Mouse (Mus musculus) kidney, embryonic 14.5 days (tissue): ENCODE data around the gene Doc2a. TPM values are rescaled to one million over a fixed set of nuclear protein-coding genes. Genes with fewer than 3 reads are reported as not detected.

Experiments
- ATAC-seq: fragments of 200-750 bp; cut with Nextera tagmentation; 2 replicates; pipeline ENCODE4 v1.8.0; 2017; ENCODE audit warnings: moderate number of reproducible peaks, mild to moderate bottlenecking, moderate TSS enrichment, moderate library complexity; ENCODE audit not compliant: low FRiP score, low TSS enrichment
- H3K27ac ChIP-seq: fragments of 300-500 bp; sonication (generic); 2 replicates; pipeline ENCODE4 v1.5.1; 2014; ENCODE audit warnings: low read depth, mild to moderate bottlenecking, low read length, moderate library complexity, mixed read lengths
- H3K27me3 ChIP-seq: fragments of 300-500 bp; sonication (generic); 2 replicates; pipeline ENCODE4 v1.6.1; 2014; ENCODE audit warnings: mild to moderate bottlenecking, low read length; ENCODE audit not compliant: control insufficient read depth, insufficient read depth
- H3K36me3 ChIP-seq: fragments of 300-500 bp; sonication (generic); 2 replicates; pipeline ENCODE4 v1.6.1; 2014; ENCODE audit warnings: low read length, mixed read lengths; ENCODE audit not compliant: control insufficient read depth, insufficient read depth
- H3K4me1 ChIP-seq: fragments of 300-500 bp; sonication (generic); 2 replicates; pipeline ENCODE4 v1.6.1; 2014; ENCODE audit warnings: low read length, mixed read lengths; ENCODE audit not compliant: control insufficient read depth, insufficient read depth
- H3K4me2 ChIP-seq: fragments of 300-500 bp; sonication (generic); replicated peaks from 2 replicates; pipeline ENCODE4 v1.6.1; 2014; ENCODE audit warnings: low read depth, mild to moderate bottlenecking, low read length
- H3K4me3 ChIP-seq: fragments of 300-500 bp; sonication (generic); 2 replicates; pipeline ENCODE4 v1.5.1; 2014; ENCODE audit warnings: mild to moderate bottlenecking, low read length
- H3K9ac ChIP-seq: fragments of 300-500 bp; sonication (generic); 2 replicates; pipeline ENCODE4 v1.6.1; 2014; ENCODE audit warnings: low read depth, mild to moderate bottlenecking, low read length, moderate library complexity
- H3K9me3 ChIP-seq: fragments of 300-500 bp; sonication (generic); 2 replicates; pipeline ENCODE4 v1.6.1; 2016; ENCODE audit warnings: low read length; ENCODE audit not compliant: control insufficient read depth
- WGBS: fragments of 180-500 bp; shearing (Covaris S2); extraction: QIAGEN DNeasy Blood & Tissue Kit; methylation state at CpG from one replicate; pipeline ENCODE4 v1.1.7; 2014; 5-methylcytosine and 5-hydroxymethylcytosine counted together
- polyA plus RNA-seq: library from polyadenylated mRNA; unstranded; fragments of >200 nt; fragmentation: Nextera tagmentation; extraction: Ambion mirVana; gene quantifications from 2 replicates; pipeline ENCODE4 v1.2.1, GENCODE M21; 2014

Gene Doc2a
- polyA plus RNA-seq, 1 experiment from 2014 or later, result 8.8 TPM

- H3K27ac ChIP-seq, result no peak overlapping the region
Observed at GRCm38 (mm10) chr7:126803751-126804150, 43.5 kb upstream of the Doc2a start.

GRCm38 (mm10) chr7:126806956-126807355 is 40.3 kb upstream of the Doc2a start:
- Histone ChIP-seq H3K4me3 (no peak overlapping the region), H3K9me3 (no peaks in the 10 kb centered on the region), H3K4me2 (no peak overlapping the region), H3K4me1 (peaks cover 12% of the 10 kb centered on the region), H3K36me3 (peaks cover 16% of the 10 kb centered on the region), H3K27ac (no peak overlapping the region), H3K27me3 (no peaks in the 10 kb centered on the region), H3K9ac (no peak overlapping the region)
- 79% methylated on average over 6 of the region's 6 CpGs for WGBS
- no peak for ATAC-seq

More at GRCm38 (mm10) chr7:126803751-126804150, 43.5 kb upstream of the Doc2a start:
- Histone ChIP-seq H3K4me1 (peaks cover 16% of the 10 kb centered on the region), H3K9me3 (no peaks in the 10 kb centered on the region), H3K4me2 (no peak overlapping the region), H3K36me3 (peaks cover 16% of the 10 kb centered on the region), H3K4me3 (no peak overlapping the region), H3K9ac (no peak overlapping the region), H3K27me3 (no peaks in the 10 kb centered on the region)
- no peak for ATAC-seq

GRCm38 (mm10) chr7:126807405-126807804 is 39.8 kb upstream of the Doc2a start:
- no peak overlapping the region for H3K27ac ChIP-seq
- no peaks in the 10 kb centered on the region for H3K27me3 ChIP-seq

DNA sequence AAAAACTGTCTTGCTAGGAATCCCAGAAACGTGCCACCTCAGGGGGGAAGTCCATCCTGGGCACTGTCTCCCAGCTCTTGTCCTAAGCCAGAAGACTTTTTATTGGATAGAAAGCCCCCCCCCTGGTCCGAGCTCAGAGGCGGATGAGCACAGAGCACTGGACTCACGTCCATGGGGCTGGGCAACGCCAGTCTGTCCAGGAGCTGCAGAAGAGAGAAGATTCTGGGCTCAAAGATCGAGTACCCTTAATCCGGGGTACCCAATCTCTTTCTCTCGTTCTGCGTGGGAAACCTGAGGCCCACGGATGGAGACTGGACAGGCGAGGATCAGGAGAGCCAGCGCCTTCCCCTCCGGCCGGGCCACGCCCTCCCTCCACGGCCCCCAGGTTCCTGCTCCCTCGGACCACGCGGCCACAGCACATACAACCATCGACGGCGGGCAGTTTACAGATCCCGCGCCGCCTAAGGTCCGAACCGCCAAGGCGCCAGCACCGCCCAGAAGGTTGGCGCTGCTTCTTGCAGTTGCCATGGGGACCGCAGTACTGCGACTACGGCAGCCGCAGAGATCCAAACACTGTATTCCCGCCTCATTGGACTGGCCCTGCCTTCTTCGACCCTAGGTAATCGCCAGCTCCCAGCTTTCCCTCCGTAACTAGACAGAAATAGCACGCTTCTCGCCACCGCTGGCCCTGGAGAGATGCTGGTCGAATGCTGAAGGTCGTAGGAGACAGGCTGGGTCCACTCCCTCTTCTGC is 38.3 kb upstream of the Doc2a start:
- 1% methylated on average over 43 of the region's 43 CpGs for WGBS
- peak; percentile 94 for ATAC-seq
- Histone ChIP-seq H3K4me1 (peaks cover 12% of the 10 kb centered on the region), H3K27ac (peak overlapping the region; percentile 61; the same call in 1 of the 2 replicates), H3K27me3 (no peaks in the 10 kb centered on the region), H3K9me3 (no peaks in the 10 kb centered on the region), H3K9ac (peak overlapping the region; percentile 74), H3K4me3 (peak overlapping the region; percentile 63), H3K36me3 (peaks cover 7% of the 10 kb centered on the region), H3K4me2 (peak overlapping the region; percentile 81)

More at GRCm38 (mm10) chr7:126807405-126807804, 39.8 kb upstream of the Doc2a start:
- H3K9me3 ChIP-seq, result no peaks in the 10 kb centered on the region
- ATAC-seq, result no peak
- peaks cover 15% of the 10 kb centered on the region for H3K36me3 ChIP-seq
- peaks cover 12% of the 10 kb centered on the region for H3K4me1 ChIP-seq
- H3K4me3 ChIP-seq, result peak overlapping the region; percentile 63; the same call in 1 of the 2 replicates
- H3K9ac ChIP-seq, result peak overlapping the region; percentile 74; the same call in 1 of the 2 replicates
- WGBS, result 67% methylated on average over 4 of the region's 4 CpGs
- H3K4me2 ChIP-seq, result peak overlapping the region; percentile 81; the same call in 1 of the 2 replicates

DNA sequence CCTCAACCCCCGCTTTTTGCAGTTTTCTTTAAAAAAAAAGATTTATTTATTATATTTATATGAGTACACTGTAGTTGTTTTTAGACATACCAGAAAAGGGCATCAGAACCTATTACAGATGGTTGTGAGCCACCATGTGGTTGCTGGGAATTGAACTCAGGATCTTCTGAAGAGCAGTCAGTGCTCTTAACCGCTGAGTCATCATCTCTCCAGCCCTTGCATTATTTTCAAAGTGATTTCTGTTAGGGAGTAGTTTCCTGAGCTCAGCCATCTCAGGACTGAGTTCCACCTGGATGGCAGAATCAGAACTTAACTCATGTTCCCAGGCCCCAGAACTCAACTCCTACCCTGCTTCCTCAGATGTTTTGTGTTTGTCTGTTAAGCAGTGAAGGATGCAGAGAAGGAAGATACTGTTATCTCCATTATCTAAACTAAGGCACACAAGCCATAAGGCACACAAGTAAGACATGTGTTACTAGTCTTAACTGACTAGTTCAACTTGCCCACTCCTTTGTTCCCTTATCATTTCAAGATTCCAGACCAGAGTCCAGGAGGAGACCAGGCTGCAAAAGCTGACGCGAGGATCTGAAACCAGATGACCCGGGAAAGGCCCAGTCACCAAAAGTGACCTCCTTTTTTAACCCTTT is 37.4 kb upstream of the Doc2a start:
- H3K27ac ChIP-seq, result no peak overlapping the region
- no peaks in the 10 kb centered on the region for H3K27me3 ChIP-seq
- no peak for ATAC-seq
- H3K9ac ChIP-seq, result no peak overlapping the region
- peaks cover 12% of the 10 kb centered on the region for H3K4me1 ChIP-seq
- peak overlapping the region; percentile 63; the same call in 1 of the 2 replicates for H3K4me3 ChIP-seq
- peaks cover 6% of the 10 kb centered on the region for H3K36me3 ChIP-seq
- H3K9me3 ChIP-seq, result no peaks in the 10 kb centered on the region
- H3K4me2 ChIP-seq, result peak overlapping the region; percentile 81
- 52% methylated on average over 5 of the region's 5 CpGs for WGBS

GRCm38 (mm10) chr7:126815726-126816222 is 31.4 kb upstream of the Doc2a start:
- no peaks in the 10 kb centered on the region for H3K9me3 ChIP-seq
- WGBS, result 58% methylated on average over 8 of the region's 8 CpGs
- H3K4me2 ChIP-seq, result no peak overlapping the region
- no peak for ATAC-seq
- H3K27me3 ChIP-seq, result no peaks in the 10 kb centered on the region
- H3K27ac ChIP-seq, result no peak overlapping the region
- no peak overlapping the region for H3K4me3 ChIP-seq
- no peaks in the 10 kb centered on the region for H3K36me3 ChIP-seq
- no peaks in the 10 kb centered on the region for H3K4me1 ChIP-seq
- H3K9ac ChIP-seq, result no peak overlapping the region

GRCm38 (mm10) chr7:126816494-126816893 is 30.7 kb upstream of the Doc2a start:
- no peaks in the 10 kb centered on the region for H3K9me3 ChIP-seq
- H3K4me3 ChIP-seq, result no peak overlapping the region
- 92% methylated on average over 8 of the region's 8 CpGs for WGBS
- H3K36me3 ChIP-seq, result no peaks in the 10 kb centered on the region
- no peak overlapping the region for H3K4me2 ChIP-seq
- H3K27me3 ChIP-seq, result no peaks in the 10 kb centered on the region
- no peak overlapping the region for H3K27ac ChIP-seq
- no peak for ATAC-seq
- no peaks in the 10 kb centered on the region for H3K4me1 ChIP-seq
- no peak overlapping the region for H3K9ac ChIP-seq

DNA sequence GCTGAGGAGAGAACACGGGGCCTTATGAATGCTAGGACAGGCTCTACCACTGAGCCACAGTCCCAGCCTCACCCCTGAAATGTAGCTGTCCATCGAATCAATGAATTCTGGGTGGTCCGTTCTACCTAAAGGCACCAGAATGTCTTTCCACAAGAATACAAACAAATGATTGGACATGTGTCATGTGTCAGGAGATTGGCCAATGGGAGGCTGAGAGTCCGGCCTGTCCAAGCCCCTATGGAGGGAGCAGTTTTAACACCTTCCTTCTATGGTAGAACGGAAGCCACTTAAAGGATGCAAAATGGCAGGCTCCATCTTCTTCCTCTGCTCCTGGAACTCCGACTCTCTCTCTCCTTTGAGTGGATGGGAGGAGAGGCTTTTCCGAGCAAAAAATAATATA is 29.6 kb upstream of the Doc2a start:
- Histone ChIP-seq H3K36me3 (no peaks in the 10 kb centered on the region), H3K4me1 (no peaks in the 10 kb centered on the region), H3K4me3 (no peak overlapping the region), H3K27me3 (peaks cover 4% of the 10 kb centered on the region; the same call in 1 of the 2 replicates), H3K4me2 (no peak overlapping the region), H3K9ac (no peak overlapping the region), H3K27ac (no peak overlapping the region), H3K9me3 (no peaks in the 10 kb centered on the region)
- 86% methylated on average over 7 of the region's 7 CpGs for WGBS
- ATAC-seq, result no peak

DNA sequence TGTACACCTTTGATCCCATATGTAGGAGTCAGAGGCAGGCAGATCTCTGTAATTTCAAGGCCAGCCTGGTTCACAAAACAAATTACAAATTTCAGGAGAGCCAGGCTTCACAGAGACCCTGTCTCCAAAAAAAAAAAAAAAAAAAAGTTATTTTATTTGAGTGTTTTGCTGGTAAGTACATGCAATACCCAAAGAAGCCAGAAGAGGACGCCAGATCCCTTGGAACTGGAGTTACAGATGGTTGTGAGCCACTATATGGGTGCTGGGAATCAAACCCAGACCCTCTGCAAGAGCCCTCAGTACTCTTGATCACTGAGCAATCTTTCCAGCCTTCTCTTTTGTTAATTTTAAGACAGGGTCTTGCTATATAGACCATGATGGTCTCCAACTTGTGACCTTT is 28.4 kb upstream of the Doc2a start:
- ATAC-seq, result no peak
- H3K4me3 ChIP-seq, result no peak overlapping the region
- no peak overlapping the region for H3K27ac ChIP-seq
- H3K27me3 ChIP-seq, result peaks cover 11% of the 10 kb centered on the region
- 0 out of 2 replicates have a peak, but pooled peaks cover 3% of the 10 kb centered on the region for H3K4me1 ChIP-seq
- H3K9me3 ChIP-seq, result no peaks in the 10 kb centered on the region
- H3K9ac ChIP-seq, result no peak overlapping the region
- no peaks in the 10 kb centered on the region for H3K36me3 ChIP-seq
- 27% methylated on average over 1 of the region's 1 CpGs for WGBS
- no peak overlapping the region for H3K4me2 ChIP-seq
